Mouse (Mus musculus): ENCODE measurements around the gene Lpp. TPM values are rescaled to one million over a fixed set of nuclear protein-coding genes. Genes with fewer than 3 reads are reported as not detected.
A peak's percentile ranks its signal among the peaks of the same experiment; 100 is the strongest.

Gene Lpp
- polyA plus RNA-seq, 1 experiment from 2014 or later = 45.1 TPM

- Histone ChIP-seq H3K4me2 (replicated peaks) (no peak overlapping the region), H3K27ac (no peak overlapping the region), H3K4me3 (no peak overlapping the region), H3K9ac (no peak overlapping the region), H3K36me3 (no peaks in the 10 kb centered on the region), H3K9me3 (no peaks in the 10 kb centered on the region), H3K27me3 (no peaks in the 10 kb centered on the region), H3K4me1 (peaks cover under 1% of the 10 kb centered on the region; the same call in 1 of the 2 replicates)
- WGBS = 81% methylated on average over 5 of the region's 5 CpGs
- no peak for ATAC-seq (ENCODE audit: insufficient number of reproducible peaks, insufficient read depth, low FRiP score, low TSS enrichment)
Observed at GRCm38 (mm10) chr16:24930621-24931020, 537.3 kb downstream of the Lpp start.

- no peaks in the 10 kb centered on the region for H3K9me3 ChIP-seq
- no peak overlapping the region for H3K4me3 ChIP-seq
- H3K4me2 ChIP-seq (replicated peaks) = no peak overlapping the region
- H3K27me3 ChIP-seq = no peaks in the 10 kb centered on the region
- H3K9ac ChIP-seq = no peak overlapping the region
- no peak overlapping the region for H3K27ac ChIP-seq
- no peaks in the 10 kb centered on the region; the same call in 1 of the 2 replicates for H3K4me1 ChIP-seq
- no peak for ATAC-seq (ENCODE audit: insufficient number of reproducible peaks, insufficient read depth, low FRiP score, low TSS enrichment)
- WGBS = 94% methylated on average over 3 of the region's 3 CpGs
- H3K36me3 ChIP-seq = no peaks in the 10 kb centered on the region
Observed at GRCm38 (mm10) chr16:24932816-24933215, 539.5 kb downstream of the Lpp start.

- 83% methylated on average over 4 of the region's 4 CpGs for WGBS
- Histone ChIP-seq H3K27me3 (no peaks in the 10 kb centered on the region), H3K4me1 (no peaks in the 10 kb centered on the region; the same call in 1 of the 2 replicates), H3K27ac (no peak overlapping the region), H3K4me2 (replicated peaks) (no peak overlapping the region), H3K36me3 (no peaks in the 10 kb centered on the region), H3K9me3 (no peaks in the 10 kb centered on the region), H3K4me3 (no peak overlapping the region), H3K9ac (no peak overlapping the region)
- no peak for ATAC-seq (ENCODE audit: insufficient number of reproducible peaks, insufficient read depth, low FRiP score, low TSS enrichment)
Observed at GRCm38 (mm10) chr16:24933691-24934090, 540.4 kb downstream of the Lpp start.

GRCm38 (mm10) chr16:24941306-24942160 lies 548.2 kb downstream of the Lpp start:
- 0 out of 2 replicates have a peak, but pooled peaks have one; percentile 41 for ATAC-seq (ENCODE audit: insufficient number of reproducible peaks, insufficient read depth, low FRiP score, low TSS enrichment)
- H3K9me3 ChIP-seq = no peaks in the 10 kb centered on the region
- WGBS = 71% methylated on average over 9 of the region's 9 CpGs
- no peak overlapping the region for H3K4me2 ChIP-seq (replicated peaks)
- H3K4me1 ChIP-seq = peaks cover 13% of the 10 kb centered on the region; the same call in 1 of the 2 replicates
- H3K27ac ChIP-seq = no peak overlapping the region
- H3K4me3 ChIP-seq = no peak overlapping the region
- H3K9ac ChIP-seq = no peak overlapping the region
- H3K27me3 ChIP-seq = no peaks in the 10 kb centered on the region
- no peaks in the 10 kb centered on the region for H3K36me3 ChIP-seq

- H3K27ac ChIP-seq = no peak overlapping the region
- no peak overlapping the region for H3K4me3 ChIP-seq
- no peaks in the 10 kb centered on the region for H3K9me3 ChIP-seq
- no peak overlapping the region for H3K4me2 ChIP-seq (replicated peaks)
- no peak overlapping the region for H3K9ac ChIP-seq
- 0 out of 2 replicates have a peak, but pooled peaks have one; percentile 47 for ATAC-seq (ENCODE audit: insufficient number of reproducible peaks, insufficient read depth, low FRiP score, low TSS enrichment)
- no peaks in the 10 kb centered on the region for H3K36me3 ChIP-seq
- H3K4me1 ChIP-seq = peaks cover 13% of the 10 kb centered on the region; the same call in 1 of the 2 replicates
- 19% methylated on average over 6 of the region's 6 CpGs for WGBS
- H3K27me3 ChIP-seq = no peaks in the 10 kb centered on the region
Observed at GRCm38 (mm10) chr16:24943486-24944261, 550.4 kb downstream of the Lpp start.

- H3K27me3 ChIP-seq = no peaks in the 10 kb centered on the region
- peaks cover 23% of the 10 kb centered on the region; the same call in 1 of the 2 replicates for H3K4me1 ChIP-seq
- H3K4me2 ChIP-seq (replicated peaks) = no peak overlapping the region
- ATAC-seq (ENCODE audit: insufficient number of reproducible peaks, insufficient read depth, low FRiP score, low TSS enrichment) = no peak
- no peaks in the 10 kb centered on the region for H3K9me3 ChIP-seq
- no peak overlapping the region for H3K27ac ChIP-seq
- H3K4me3 ChIP-seq = no peak overlapping the region
- H3K36me3 ChIP-seq = no peaks in the 10 kb centered on the region
- WGBS = 70% methylated on average over 1 of the region's 1 CpGs
- no peak overlapping the region for H3K9ac ChIP-seq
Observed at GRCm38 (mm10) chr16:24946356-24946755, 553.0 kb downstream of the Lpp start.

GRCm38 (mm10) chr16:24947485-24947884 lies 554.2 kb downstream of the Lpp start:
- H3K9ac ChIP-seq = no peak overlapping the region
- H3K9me3 ChIP-seq = no peaks in the 10 kb centered on the region
- no peak overlapping the region for H3K4me3 ChIP-seq
- H3K4me2 ChIP-seq (replicated peaks) = no peak overlapping the region
- H3K36me3 ChIP-seq = no peaks in the 10 kb centered on the region
- no peak overlapping the region for H3K27ac ChIP-seq
- H3K27me3 ChIP-seq = no peaks in the 10 kb centered on the region
- no peak for ATAC-seq (ENCODE audit: insufficient number of reproducible peaks, insufficient read depth, low FRiP score, low TSS enrichment)
- peaks cover 26% of the 10 kb centered on the region; the same call in 1 of the 2 replicates for H3K4me1 ChIP-seq
- 94% methylated on average over 1 of the region's 1 CpGs for WGBS

GRCm38 (mm10) chr16:24948091-24948690 lies 554.9 kb downstream of the Lpp start:
- no peaks in the 10 kb centered on the region for H3K9me3 ChIP-seq
- no peak for ATAC-seq (ENCODE audit: insufficient number of reproducible peaks, insufficient read depth, low FRiP score, low TSS enrichment)
- WGBS = 64% methylated on average over 3 of the region's 3 CpGs
- peaks cover 20% of the 10 kb centered on the region; the same call in 1 of the 2 replicates for H3K4me1 ChIP-seq
- H3K4me2 ChIP-seq (replicated peaks) = no peak overlapping the region
- no peaks in the 10 kb centered on the region for H3K27me3 ChIP-seq
- no peaks in the 10 kb centered on the region for H3K36me3 ChIP-seq
- no peak overlapping the region for H3K27ac ChIP-seq
- H3K4me3 ChIP-seq = no peak overlapping the region
- no peak overlapping the region for H3K9ac ChIP-seq

- Histone ChIP-seq H3K4me3 (no peak overlapping the region), H3K27ac (0 out of 2 replicates have a peak overlapping the region, but pooled peaks have one; percentile 43), H3K27me3 (no peaks in the 10 kb centered on the region), H3K9me3 (no peaks in the 10 kb centered on the region), H3K4me1 (peaks cover 12% of the 10 kb centered on the region; the same call in 1 of the 2 replicates), H3K36me3 (no peaks in the 10 kb centered on the region), H3K4me2 (replicated peaks) (no peak overlapping the region), H3K9ac (no peak overlapping the region)
- ATAC-seq (ENCODE audit: insufficient number of reproducible peaks, insufficient read depth, low FRiP score, low TSS enrichment) = no peak
- 85% methylated on average over 3 of the region's 3 CpGs for WGBS
Observed at GRCm38 (mm10) chr16:24949265-24949664, 556.0 kb downstream of the Lpp start.

GRCm38 (mm10) chr16:24950112-24950743 lies 556.9 kb downstream of the Lpp start:
- no peak overlapping the region for H3K27ac ChIP-seq
- peaks cover 12% of the 10 kb centered on the region; the same call in 1 of the 2 replicates for H3K4me1 ChIP-seq
- no peak overlapping the region for H3K4me3 ChIP-seq
- WGBS = 34% methylated on average over 6 of the region's 6 CpGs
- no peaks in the 10 kb centered on the region for H3K36me3 ChIP-seq
- H3K9ac ChIP-seq = no peak overlapping the region
- H3K9me3 ChIP-seq = no peaks in the 10 kb centered on the region
- H3K4me2 ChIP-seq (replicated peaks) = no peak overlapping the region
- no peaks in the 10 kb centered on the region for H3K27me3 ChIP-seq
- ATAC-seq (ENCODE audit: insufficient number of reproducible peaks, insufficient read depth, low FRiP score, low TSS enrichment) = no peak

- Histone ChIP-seq H3K4me1 (peaks cover 12% of the 10 kb centered on the region; the same call in 1 of the 2 replicates), H3K27me3 (no peaks in the 10 kb centered on the region), H3K9ac (no peak overlapping the region), H3K4me3 (no peak overlapping the region), H3K36me3 (no peaks in the 10 kb centered on the region), H3K4me2 (replicated peaks) (no peak overlapping the region), H3K27ac (no peak overlapping the region), H3K9me3 (0 out of 2 replicates have a peak, but pooled peaks cover 6% of the 10 kb centered on the region)
- ATAC-seq (ENCODE audit: insufficient number of reproducible peaks, insufficient read depth, low FRiP score, low TSS enrichment) = no peak
- 56% methylated on average over 5 of the region's 5 CpGs for WGBS
Observed at GRCm38 (mm10) chr16:24951909-24952308, 558.6 kb downstream of the Lpp start.
